Mouse (Mus musculus) G1E (cell line): Measurements from ENCODE around the gene Fam3b.

Source experiments
- GATA1 ChIP-seq: IDR thresholded peaks from 2 replicates; pipeline ENCODE4 v1.6.1; 2012; ENCODE audit warnings: borderline replicate concordance, low read length, inconsistent platforms, mixed read lengths
- TAL1 ChIP-seq: conservative IDR thresholded peaks from 2 replicates; pipeline ENCODE4 v1.6.1; 2012; ENCODE audit warnings: low read depth, low read length, inconsistent platforms, mixed read lengths

DNA sequence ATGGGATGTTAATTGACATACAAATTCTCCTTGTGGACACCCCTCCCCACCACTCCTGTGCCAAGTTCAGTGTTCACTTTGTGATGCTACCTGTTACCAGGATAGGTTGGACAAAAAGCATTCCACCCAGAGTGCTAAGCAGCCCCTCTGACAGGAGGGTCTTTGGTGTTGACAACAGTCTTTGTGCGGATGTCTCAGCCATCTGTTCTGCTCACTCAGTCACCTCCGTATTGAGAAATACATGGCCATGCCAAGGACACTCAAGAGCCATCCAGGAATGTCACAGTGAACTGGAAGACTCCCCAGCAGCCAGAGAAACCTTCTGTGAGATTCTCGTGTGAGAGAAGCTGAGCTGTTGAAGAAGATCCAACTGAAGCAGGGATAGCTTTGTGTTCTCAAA, 76.4 kb downstream of the Fam3b start:
- TF ChIP-seq GATA1 (no peak), TAL1 (no peak)
